Mouse (Mus musculus): Measurements from ENCODE around the gene Dab1.

- no peak for TF ChIP-seq CTCF (IDR thresholded peaks at IDR 0.05; ENCODE audit: insufficient read depth, low read depth, low read length)
- no peak for TF ChIP-seq POLR2A (IDR thresholded peaks at IDR 0.05; ENCODE audit: insufficient read depth, low read depth, low read length)
Measured at GRCm38 (mm10) chr4:104714925-104715519, 1095.9 kb downstream of the Dab1 start.

Data from olfactory bulb, adult 2 months (tissue).